Mouse (Mus musculus): ENCODE data around the gene Col25a1.

DNA sequence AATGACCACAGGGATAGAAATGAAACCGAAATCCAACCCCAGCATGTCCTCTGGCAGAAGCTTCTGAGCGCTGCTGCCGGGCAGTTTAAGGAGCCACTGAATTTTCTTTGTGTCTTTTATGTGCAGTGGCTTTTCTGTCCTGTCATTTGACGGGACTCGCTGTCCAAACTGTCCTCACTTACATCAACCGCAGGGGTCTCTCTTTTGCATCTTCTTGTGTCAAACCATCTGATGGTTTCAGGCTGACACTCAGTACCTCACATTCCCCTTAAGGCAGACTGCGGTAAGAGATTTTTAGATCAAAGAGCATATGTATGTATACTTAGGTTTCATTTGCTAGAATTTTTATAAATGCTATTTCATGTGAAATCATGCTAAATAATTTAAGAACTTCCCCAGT lies 318.6 kb downstream of the Col25a1 start:
- TF ChIP-seq CTCF (IDR thresholded peaks at IDR 0.05; ENCODE audit: borderline replicate concordance, extremely low read depth, insufficient read depth, insufficient read length) (no peak), POLR2A (IDR thresholded peaks at IDR 0.05; ENCODE audit: borderline replicate concordance, extremely low read depth, insufficient read depth, insufficient read length, poor library complexity, severe bottlenecking) (no peak)
